Mouse (Mus musculus) kidney, postnatal 14 days (tissue): Measurements from ENCODE around the gene Hspg2.

Source experiments
- DNase-seq: peaks from one replicate; pipeline ENCODE4 v3.0.0; 2022; ENCODE audit warnings: mixed read lengths

Hspg2 gene

DNA sequence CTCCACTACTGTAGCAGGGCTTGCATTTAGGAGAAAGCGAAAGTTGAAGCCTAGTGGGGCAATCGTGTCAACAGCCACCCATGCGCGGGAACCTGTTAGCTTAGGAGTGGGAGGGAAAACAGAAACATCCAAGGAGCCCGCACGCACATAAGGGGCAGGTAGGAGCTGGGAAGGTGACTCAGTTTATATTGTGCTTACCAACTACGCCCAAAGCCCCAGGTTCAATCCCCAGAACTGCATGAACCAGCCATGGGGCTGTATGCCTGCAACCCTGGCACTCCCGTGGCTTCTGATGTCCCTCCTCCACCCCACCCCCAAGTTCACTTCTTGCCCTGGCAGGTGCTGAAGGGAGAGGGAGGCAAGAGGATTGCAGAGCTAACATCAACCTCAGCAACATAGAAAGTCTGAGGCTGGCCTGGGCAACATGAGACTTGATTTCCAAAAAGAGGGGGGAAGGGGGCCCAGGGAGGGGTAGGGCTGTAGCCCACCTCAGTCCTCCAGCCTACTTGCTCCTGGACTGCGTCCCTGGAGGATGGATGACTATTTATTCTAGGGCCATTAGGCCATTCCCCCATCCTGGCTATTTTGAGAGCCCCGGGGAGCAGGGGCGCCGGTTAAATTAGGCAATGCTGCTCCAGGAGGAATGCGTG, 12.9 kb downstream of the Hspg2 start:
- DNase-seq: no peak

DNA sequence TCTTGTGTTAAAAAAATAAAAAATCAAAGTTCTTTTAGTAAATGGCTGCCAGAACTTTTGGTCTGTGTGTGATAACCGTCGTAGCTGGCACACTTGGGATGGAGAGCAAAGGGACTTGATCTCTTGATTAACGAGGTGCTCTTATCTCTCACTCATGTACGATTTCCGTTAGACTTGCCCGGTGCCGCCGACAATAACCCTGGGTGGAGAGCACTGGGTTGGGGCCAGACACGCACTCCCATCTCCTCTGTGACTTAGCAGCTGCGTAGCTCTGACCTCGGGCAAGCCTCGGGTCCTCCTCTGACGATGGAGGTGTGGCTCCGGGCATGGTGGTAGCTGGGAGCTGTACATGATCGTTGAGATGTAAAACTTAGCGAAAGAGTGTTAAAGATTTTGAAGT, 15.3 kb downstream of the Hspg2 start:
- DNase-seq: peak; percentile 64

- peak; percentile 90 for DNase-seq
These were observed 16.0 kb downstream of the Hspg2 start for GRCm38 (mm10) chr4:137484586-137484985.

GRCm38 (mm10) chr4:137485258-137485960, 16.8 kb downstream of the Hspg2 start:
- peak; percentile 65 for DNase-seq

DNA sequence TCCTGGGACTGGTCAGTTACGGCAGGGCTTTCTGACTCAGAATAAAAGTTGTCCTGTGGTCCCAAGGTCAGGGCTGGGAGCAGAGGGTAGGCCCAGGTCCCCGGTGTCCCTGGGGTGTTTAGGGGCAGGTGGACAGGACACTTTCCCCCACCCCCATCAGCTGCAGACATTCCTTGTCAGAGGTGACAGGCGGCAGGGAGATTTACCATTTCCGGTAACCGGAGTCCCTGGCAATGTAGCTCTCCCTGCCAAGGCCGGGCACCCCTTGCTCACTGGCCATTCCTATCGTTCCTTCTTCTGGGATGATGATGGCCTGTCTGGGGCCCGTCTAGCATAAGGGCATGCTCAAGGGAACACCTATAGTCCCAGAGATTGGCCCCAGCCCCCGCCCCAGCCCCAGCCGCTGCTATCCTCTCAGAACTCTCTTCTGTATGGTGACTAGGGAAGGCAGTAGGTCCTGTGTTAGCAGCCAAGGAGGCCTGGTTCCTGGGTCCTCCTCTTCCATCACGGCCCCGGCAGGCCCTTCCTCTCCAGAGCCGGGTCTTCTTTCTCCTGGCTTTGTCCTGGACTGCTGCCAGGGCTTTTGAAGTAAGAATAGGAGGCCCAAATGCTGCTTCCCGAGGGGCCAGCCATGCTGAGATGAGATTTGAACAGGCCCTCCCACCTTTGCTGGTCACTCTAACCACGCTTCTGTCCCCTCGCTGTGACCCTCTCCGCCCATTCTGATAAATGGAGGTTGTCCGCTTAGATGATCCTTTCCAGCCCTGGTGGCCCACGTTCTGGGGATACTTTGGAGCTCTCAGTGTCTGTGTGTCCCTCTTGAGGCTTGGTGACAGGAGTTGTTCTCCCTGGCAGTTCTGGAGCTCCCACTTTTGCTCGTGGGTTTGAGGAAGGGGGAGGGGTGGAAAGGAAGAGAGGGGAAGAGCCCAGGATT, 17.8 kb downstream of the Hspg2 start:
- peak; percentile 66 for DNase-seq

GRCm38 (mm10) chr4:137487286-137488000, 18.9 kb downstream of the Hspg2 start:
- DNase-seq: peak; percentile 89

- no peak for DNase-seq
These were observed 19.5 kb downstream of the Hspg2 start for GRCm38 (mm10) chr4:137488038-137488437.

GRCm38 (mm10) chr4:137488571-137489303, 20.2 kb downstream of the Hspg2 start:
- DNase-seq: peak; percentile 79

GRCm38 (mm10) chr4:137489996-137490395, 21.4 kb downstream of the Hspg2 start:
- peak; percentile 82 for DNase-seq

DNA sequence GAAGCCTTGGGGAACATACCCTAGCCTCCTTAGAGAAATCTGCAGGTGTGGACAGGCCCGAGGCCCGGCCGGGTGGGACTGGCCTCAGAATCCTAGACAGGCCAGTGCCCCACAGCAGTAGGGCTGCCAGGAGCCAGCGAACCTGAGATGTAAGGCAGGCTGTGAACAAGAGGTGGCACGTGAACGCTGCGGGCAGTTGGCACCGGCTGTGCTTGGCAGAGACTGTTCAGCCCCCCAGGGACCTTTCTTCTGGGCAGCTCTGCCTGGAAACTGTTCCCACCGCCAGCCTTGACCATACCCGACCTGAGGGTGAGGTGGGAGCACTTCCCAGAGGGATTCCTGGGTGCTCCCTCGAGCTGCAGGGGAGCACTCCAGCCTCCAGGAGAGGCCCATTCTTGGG, 24.0 kb downstream of the Hspg2 start:
- no peak for DNase-seq

GRCm38 (mm10) chr4:137493187-137493586, 24.6 kb downstream of the Hspg2 start:
- DNase-seq: no peak

DNA sequence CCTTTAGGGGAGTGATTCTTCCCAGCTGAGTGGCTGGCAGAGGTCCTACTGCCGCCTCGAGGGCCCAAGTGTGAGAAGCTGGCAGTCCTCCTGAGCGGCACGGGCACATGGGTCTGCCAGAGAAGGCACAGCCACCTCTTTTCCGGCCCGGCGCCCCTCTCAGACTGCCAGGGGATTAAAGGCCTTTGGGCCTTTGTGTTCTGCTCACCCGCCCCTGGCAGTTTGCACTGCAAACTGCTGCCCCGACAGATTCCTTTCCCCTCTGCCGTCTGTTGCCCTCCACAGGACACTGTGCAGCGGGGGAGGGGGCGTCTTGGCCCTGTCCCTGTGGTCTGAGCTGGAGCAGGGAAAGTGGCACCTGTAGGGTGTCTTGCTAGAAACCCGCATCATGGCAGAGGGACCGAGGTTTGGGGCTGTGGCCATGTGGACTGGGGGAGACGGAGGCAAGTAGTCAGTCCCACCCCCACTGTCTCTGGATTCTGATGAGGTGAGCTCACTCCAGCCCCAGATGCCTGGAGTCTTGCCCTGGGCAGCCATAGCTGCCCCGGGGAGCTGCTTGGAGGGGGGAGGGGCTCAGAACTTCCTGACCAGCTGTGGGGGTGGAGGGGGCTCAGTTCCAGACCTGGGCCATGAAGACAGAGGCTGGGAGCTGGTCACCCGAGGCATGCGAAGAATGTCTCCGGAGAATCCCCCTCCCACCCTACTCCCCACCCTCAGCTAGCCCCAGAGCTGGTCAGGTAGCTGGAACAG, 26.4 kb downstream of the Hspg2 start:
- DNase-seq: peak; percentile 71

GRCm38 (mm10) chr4:137495501-137496100, 27.0 kb downstream of the Hspg2 start:
- DNase-seq: no peak

GRCm38 (mm10) chr4:137497367-137497766, 28.8 kb downstream of the Hspg2 start:
- peak; percentile 81 for DNase-seq

GRCm38 (mm10) chr4:137497892-137498722, 29.5 kb downstream of the Hspg2 start:
- peak; percentile 84 for DNase-seq

- DNase-seq: no peak
These were observed 30.5 kb downstream of the Hspg2 start for GRCm38 (mm10) chr4:137498882-137499583.

GRCm38 (mm10) chr4:137500149-137500548, 31.6 kb downstream of the Hspg2 start:
- DNase-seq: no peak

GRCm38 (mm10) chr4:137500953-137501352, 32.4 kb downstream of the Hspg2 start:
- no peak for DNase-seq

GRCm38 (mm10) chr4:137502183-137502582, 33.6 kb downstream of the Hspg2 start:
- DNase-seq: no peak
